Mouse (Mus musculus) hindbrain, embryonic 16.5 days (tissue): ENCODE measurements around the gene Arpc1b. TPM values are rescaled to one million over a fixed set of nuclear protein-coding genes. Genes with fewer than 3 reads are reported as not detected.
A peak's percentile ranks its signal among the peaks of the same experiment; 100 is the strongest.
"Not testable (repeated sequence)": the region's sequence is repeated elsewhere in the genome, so short reads cannot be mapped to it uniquely, and the experiment has no call there.

Experiments used
- ATAC-seq: fragments of 200-750 bp; cut with Nextera tagmentation; 2 replicates; pipeline ENCODE4 v1.8.0; 2017; ENCODE audit warnings: moderate TSS enrichment, moderate library complexity
- H3K27ac ChIP-seq: fragments of 300-500 bp; sonication (generic); 2 replicates; pipeline ENCODE4 v1.5.1; 2014; ENCODE audit warnings: low read depth, mild to moderate bottlenecking, control low read depth, low read length, moderate library complexity
- H3K27me3 ChIP-seq: fragments of 300-500 bp; sonication (generic); replicated peaks from 2 replicates; pipeline ENCODE4 v1.6.1; 2014; ENCODE audit warnings: low read length; ENCODE audit not compliant: control insufficient read depth, insufficient read depth
- H3K36me3 ChIP-seq: fragments of 300-500 bp; sonication (generic); 2 replicates; pipeline ENCODE4 v1.6.1; 2014; ENCODE audit warnings: mild to moderate bottlenecking, low read length, moderate library complexity, mixed read lengths; ENCODE audit not compliant: control insufficient read depth, insufficient read depth
- H3K4me1 ChIP-seq: fragments of 300-500 bp; sonication (generic); 2 replicates; pipeline ENCODE4 v1.6.1; 2014; ENCODE audit warnings: low read depth, low read length; ENCODE audit not compliant: control insufficient read depth, insufficient read depth
- H3K4me2 ChIP-seq: fragments of 300-500 bp; sonication (generic); 2 replicates; pipeline ENCODE4 v1.6.1; 2014; ENCODE audit warnings: mild to moderate bottlenecking, low read length, control low read depth, moderate library complexity
- H3K4me3 ChIP-seq: fragments of 300-500 bp; sonication (generic); 2 replicates; pipeline ENCODE4 v1.5.1; 2014; ENCODE audit warnings: mild to moderate bottlenecking, low read length, control low read depth, moderate library complexity
- H3K9ac ChIP-seq: fragments of 300-500 bp; sonication (generic); 2 replicates; pipeline ENCODE4 v1.6.1; 2014; ENCODE audit warnings: low read depth, mild to moderate bottlenecking, control low read depth, low read length, moderate library complexity
- H3K9me3 ChIP-seq: fragments of 300-500 bp; sonication (generic); 2 replicates; pipeline ENCODE4 v1.6.1; 2014; ENCODE audit warnings: mild to moderate bottlenecking, low read length, moderate library complexity; ENCODE audit not compliant: control insufficient read depth
- WGBS: fragments of 180-500 bp; shearing (Covaris S2); extraction: QIAGEN DNeasy Blood & Tissue Kit; methylation state at CpG from one replicate; pipeline ENCODE4 v1.1.7; 2014; 5-methylcytosine and 5-hydroxymethylcytosine counted together
- polyA plus RNA-seq: library from polyadenylated mRNA; unstranded; fragments of >200 nt; fragmentation: Nextera tagmentation; extraction: Ambion mirVana; gene quantifications from 2 replicates; pipeline ENCODE4 v1.2.1, GENCODE M21; 2015

The Arpc1b gene
- polyA plus RNA-seq, 1 experiment from 2014 or later, result 72.7 TPM

DNA sequence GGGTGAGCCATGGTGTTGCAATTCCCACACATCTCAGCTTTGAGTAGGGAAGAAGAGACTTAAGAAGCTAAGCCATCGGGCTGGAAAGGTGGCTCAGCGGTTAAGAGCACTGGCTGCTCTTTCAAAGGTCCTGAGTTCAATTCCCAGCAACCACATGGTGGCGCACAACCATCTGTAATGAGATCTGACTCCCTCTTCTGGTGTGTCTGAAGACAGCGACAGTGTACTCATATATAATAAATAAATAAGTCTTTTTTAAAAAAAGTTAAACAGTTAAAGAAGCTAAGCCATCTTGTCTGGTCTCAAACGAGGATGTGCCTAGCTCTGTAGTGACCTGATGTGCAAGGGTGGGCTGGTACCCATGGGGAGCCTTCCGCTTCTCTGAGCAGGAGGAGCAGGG, 19.3 kb downstream of the Arpc1b start:
- 92% methylated on average over 6 of the region's 6 CpGs for WGBS
- not testable (repeated sequence) for H3K27me3 ChIP-seq, ATAC-seq, H3K9ac ChIP-seq, H3K9me3 ChIP-seq, H3K4me3 ChIP-seq, H3K27ac ChIP-seq, H3K4me1 ChIP-seq, H3K4me2 ChIP-seq
- peaks cover 60% of the 10 kb centered on the region for H3K36me3 ChIP-seq

DNA sequence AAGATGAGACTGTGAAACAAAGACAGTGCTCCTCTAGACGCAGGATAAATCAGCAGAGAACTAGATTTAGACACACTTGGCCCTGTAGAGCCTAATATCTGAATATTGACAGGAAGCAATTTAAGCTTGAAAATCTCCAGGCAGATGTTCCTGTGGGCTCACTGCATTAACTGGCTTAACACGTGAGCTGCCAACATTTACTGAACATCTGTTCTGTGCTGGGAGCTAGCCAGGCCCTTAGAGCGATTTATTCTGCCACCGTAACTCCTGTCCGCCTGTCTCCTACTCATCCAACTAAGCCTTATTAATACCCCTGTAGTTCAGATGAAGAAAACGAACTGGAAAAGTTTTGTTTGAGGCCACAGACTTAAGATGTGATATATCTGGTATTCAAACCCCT, 24.8 kb downstream of the Arpc1b start:
- Histone ChIP-seq H3K9ac (peak overlapping the region; percentile 89), H3K36me3 (peaks cover 31% of the 10 kb centered on the region), H3K27ac (no peak overlapping the region), H3K4me1 (peaks cover 22% of the 10 kb centered on the region), H3K4me3 (peak overlapping the region; percentile 85), H3K27me3 (no peaks in the 10 kb centered on the region), H3K4me2 (peak overlapping the region; percentile 90), H3K9me3 (no peaks in the 10 kb centered on the region)
- WGBS, result 16% methylated on average over 6 of the region's 6 CpGs
- no peak for ATAC-seq

- H3K4me1 ChIP-seq, result peaks cover 22% of the 10 kb centered on the region
- H3K36me3 ChIP-seq, result peaks cover 23% of the 10 kb centered on the region
- no peaks in the 10 kb centered on the region for H3K9me3 ChIP-seq
- peak within 1 kb of the TSS; percentile 85 for H3K4me3 ChIP-seq
- H3K27ac ChIP-seq, result peak within 1 kb of the TSS; percentile 96
- H3K27me3 ChIP-seq, result no peaks in the 10 kb centered on the region
- under 1% methylated on average over 75 of the region's 84 CpGs for WGBS
- H3K4me2 ChIP-seq, result peak within 1 kb of the TSS; percentile 95
- ATAC-seq, result peak; percentile 95
- H3K9ac ChIP-seq, result peak within 1 kb of the TSS; percentile 89
These were observed 25.8 kb downstream of the Arpc1b start, which contains the start of the genes Pdap1 and Bud31 for GRCm38 (mm10) chr5:145139571-145140519. TSS of gene Pdap1 (minus strand) at chr5:145140238. TSS of gene Bud31 (plus strand) at chr5:145140362.

DNA sequence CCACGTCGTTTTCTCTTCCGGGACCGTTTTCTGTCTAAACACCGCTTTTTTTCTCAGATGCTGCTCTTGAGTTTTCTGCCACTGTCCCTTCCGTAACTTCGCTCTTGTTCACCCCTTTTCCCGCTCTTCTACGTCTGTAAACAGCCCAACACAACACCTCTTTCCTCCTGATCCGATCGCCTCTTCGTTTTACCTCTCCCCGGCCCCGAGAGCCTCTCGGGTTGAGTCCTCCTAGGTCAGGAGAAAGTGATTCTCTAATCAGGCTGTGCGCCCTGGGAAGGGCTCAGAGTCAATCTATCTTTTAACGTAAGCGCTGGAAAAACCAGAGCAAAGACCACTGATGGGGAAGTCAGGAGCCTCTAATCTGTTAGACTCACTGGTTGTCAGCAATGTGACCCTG, 26.6 kb downstream of the Arpc1b start:
- H3K4me3 ChIP-seq, result peak overlapping the region; percentile 85
- peak overlapping the region; percentile 89 for H3K9ac ChIP-seq
- H3K9me3 ChIP-seq, result no peaks in the 10 kb centered on the region
- peaks cover 22% of the 10 kb centered on the region for H3K4me1 ChIP-seq
- H3K27ac ChIP-seq, result peak overlapping the region; percentile 96
- 0 out of 2 replicates have a peak, but pooled peaks have one; percentile 1 for ATAC-seq
- under 1% methylated on average over 18 of the region's 18 CpGs for WGBS
- H3K27me3 ChIP-seq, result no peaks in the 10 kb centered on the region
- H3K4me2 ChIP-seq, result peak overlapping the region; percentile 95
- H3K36me3 ChIP-seq, result peaks cover 29% of the 10 kb centered on the region

- peaks cover 63% of the 10 kb centered on the region for H3K36me3 ChIP-seq
- no peaks in the 10 kb centered on the region for H3K27me3 ChIP-seq
- 93% methylated on average over 5 of the region's 5 CpGs for WGBS
- no peak for ATAC-seq
- H3K9me3 ChIP-seq, result no peaks in the 10 kb centered on the region
- no peak overlapping the region for H3K9ac ChIP-seq
- H3K4me3 ChIP-seq, result no peak overlapping the region
- H3K27ac ChIP-seq, result no peak overlapping the region
- no peaks in the 10 kb centered on the region for H3K4me1 ChIP-seq
- no peak overlapping the region for H3K4me2 ChIP-seq
These were observed 33.7 kb downstream of the Arpc1b start for GRCm38 (mm10) chr5:145147748-145148147.

- Histone ChIP-seq H3K36me3 (peaks cover 63% of the 10 kb centered on the region), H3K9me3 (no peaks in the 10 kb centered on the region), H3K4me3 (no peak overlapping the region), H3K4me1 (no peaks in the 10 kb centered on the region), H3K27ac (no peak overlapping the region), H3K4me2 (no peak overlapping the region), H3K27me3 (no peaks in the 10 kb centered on the region), H3K9ac (no peak overlapping the region)
- WGBS, result 89% methylated on average over 6 of the region's 6 CpGs
- ATAC-seq, result no peak
These were observed 35.3 kb downstream of the Arpc1b start for GRCm38 (mm10) chr5:145149294-145149693.

DNA sequence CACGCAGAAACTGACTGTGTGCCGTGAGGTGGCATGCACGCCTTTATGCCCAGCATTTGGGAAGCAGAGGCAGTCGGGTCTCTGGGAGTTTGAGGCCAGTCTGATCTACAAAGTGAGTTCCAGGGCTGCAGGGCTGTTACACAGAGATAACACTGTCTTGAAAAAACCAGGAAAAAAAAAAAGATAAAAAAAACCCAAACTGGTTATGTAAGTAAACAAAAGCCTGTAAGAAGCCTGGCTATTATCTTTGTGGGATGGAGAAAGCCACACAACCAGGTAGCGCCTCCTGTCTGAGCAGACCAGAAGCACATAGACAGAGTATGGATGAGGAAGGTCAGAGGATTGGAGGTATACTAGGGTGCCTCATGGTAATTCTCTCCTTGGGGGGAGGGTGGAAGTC, 38.7 kb downstream of the Arpc1b start:
- Histone ChIP-seq H3K27me3 (no peaks in the 10 kb centered on the region), H3K9me3 (no peaks in the 10 kb centered on the region), H3K4me2 (no peak overlapping the region), H3K9ac (no peak overlapping the region), H3K27ac (no peak overlapping the region), H3K36me3 (peaks cover 55% of the 10 kb centered on the region), H3K4me3 (no peak overlapping the region), H3K4me1 (no peaks in the 10 kb centered on the region)
- 96% methylated on average over 5 of the region's 5 CpGs for WGBS
- no peak for ATAC-seq

- no peaks in the 10 kb centered on the region for H3K9me3 ChIP-seq
- H3K9ac ChIP-seq, result no peak overlapping the region
- peaks cover 9% of the 10 kb centered on the region for H3K4me1 ChIP-seq
- peaks cover 30% of the 10 kb centered on the region for H3K36me3 ChIP-seq
- no peaks in the 10 kb centered on the region for H3K27me3 ChIP-seq
- no peak overlapping the region for H3K4me2 ChIP-seq
- 95% methylated on average over 14 of the region's 14 CpGs for WGBS
- no peak for ATAC-seq
- no peak overlapping the region for H3K4me3 ChIP-seq
- no peak overlapping the region for H3K27ac ChIP-seq
These were observed 47.3 kb downstream of the Arpc1b start for GRCm38 (mm10) chr5:145161361-145161760.

- WGBS, result 63% methylated on average over 3 of the region's 3 CpGs
- Histone ChIP-seq H3K27ac (no peak overlapping the region), H3K4me3 (no peak overlapping the region), H3K36me3 (peaks cover 24% of the 10 kb centered on the region), H3K9me3 (no peaks in the 10 kb centered on the region), H3K27me3 (no peaks in the 10 kb centered on the region), H3K9ac (no peak overlapping the region), H3K4me2 (no peak overlapping the region), H3K4me1 (peaks cover 24% of the 10 kb centered on the region)
- ATAC-seq, result no peak
These were observed 50.7 kb downstream of the Arpc1b start for GRCm38 (mm10) chr5:145164710-145165109.
